ENCODE assay signal across 31 mouse cellular contexts in the genomic region with DNA sequence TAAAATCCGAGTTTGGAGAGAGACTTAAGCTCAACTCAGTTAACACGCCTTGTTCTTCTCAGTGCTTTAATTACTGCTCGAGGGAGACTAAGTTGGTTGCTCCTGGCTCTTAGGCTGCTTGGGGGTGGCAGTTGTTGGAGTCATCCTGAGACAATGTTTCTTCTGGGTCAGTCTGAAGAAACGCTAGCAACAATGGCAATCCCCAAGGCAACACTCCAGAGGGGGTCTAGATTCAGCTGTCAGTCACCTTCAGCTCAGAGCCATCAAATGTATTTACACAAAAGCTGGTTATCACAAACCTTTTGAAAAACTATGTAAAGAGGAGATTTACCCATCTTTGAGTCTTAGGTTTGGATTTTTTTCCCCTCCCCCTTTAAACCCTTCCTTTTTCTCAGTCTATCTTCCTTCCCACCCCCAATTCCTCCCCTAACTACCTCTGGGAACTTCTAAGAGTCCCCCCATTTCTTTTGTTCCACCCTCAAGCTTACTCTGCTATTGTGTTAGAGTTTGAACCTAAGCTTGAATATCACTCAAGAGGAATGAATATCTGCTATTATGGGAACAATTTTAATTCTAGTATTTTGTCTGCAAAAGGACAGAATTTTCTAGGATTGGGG.
DNase-seq lines count a peak whose midpoint lies in the region; ATAC-seq lines count a peak whose summit lies in the region.
"Had no signal": no experiment of that assay in that cellular context is flagged by ENCODE, and none has a peak within 500 bp of the region (broad histone marks: within the 10 kb centered on the region; RNA-seq: fewer than 3 reads in every experiment).

No protein-coding gene starts in this region.

- peaks cover 27% of the 10 kb centered on the region for H3K4me1 ChIP-seq in forebrain, embryonic 10.5 days
- H3K4me1 ChIP-seq in forebrain, embryonic 15.5 days = no peaks in the 10 kb centered on the region
- peaks cover 12% of the 10 kb centered on the region; the same call in 1 of the 2 replicates for H3K4me1 ChIP-seq in midbrain, embryonic 12.5 days
- no peaks in the 10 kb centered on the region for H3K4me1 ChIP-seq in midbrain, embryonic 16.5 days (ENCODE audit: control insufficient read depth, insufficient read depth, low read length)
- H3K4me1 ChIP-seq: heart, embryonic 12.5 days; hindbrain, embryonic 12.5 days; limb, embryonic 10.5 days; liver, embryonic 15.5 days; lung, embryonic 15.5 days; megakaryocyte, embryonic 14.5 days; neural tube, embryonic 13.5 days had no signal

- H3K27me3 ChIP-seq in forebrain, embryonic 10.5 days (ENCODE audit: poor library complexity, severe bottlenecking) = no peaks in the 10 kb centered on the region
- no peaks in the 10 kb centered on the region for H3K27me3 ChIP-seq in forebrain, embryonic 15.5 days
- no peaks in the 10 kb centered on the region for H3K27me3 ChIP-seq in midbrain, embryonic 12.5 days
- H3K27me3 ChIP-seq in midbrain, embryonic 16.5 days (ENCODE audit: control insufficient read depth, insufficient read depth, low read depth, low read length) = no peaks in the 10 kb centered on the region
- H3K27me3 ChIP-seq: embryonic facial prominence, embryonic 12.5 days; heart, embryonic 12.5 days; hindbrain, embryonic 12.5 days; liver, embryonic 15.5 days; lung, embryonic 15.5 days; megakaryocyte, embryonic 14.5 days; neural tube, embryonic 13.5 days had no signal

- H3K4me2 ChIP-seq in forebrain, embryonic 15.5 days (replicated peaks) = no peak overlapping the region
- H3K4me2 ChIP-seq in midbrain, embryonic 12.5 days (replicated peaks) = no peak overlapping the region
- no peak overlapping the region for H3K4me2 ChIP-seq in midbrain, embryonic 16.5 days (ENCODE audit: low read length)
- H3K4me2 ChIP-seq: embryonic facial prominence, embryonic 12.5 days; heart, embryonic 12.5 days; hindbrain, embryonic 12.5 days; liver, embryonic 15.5 days; lung, embryonic 15.5 days; neural tube, embryonic 13.5 days had no signal

- no peak for DNase-seq in forebrain, embryonic 10.5 days (ENCODE audit: extremely low spot score, low spot score)
- peak; percentile 37 for DNase-seq in embryo, embryonic 11 days
- DNase-seq in retina, postnatal 1 day = peak; percentile 38
- DNase-seq in frontal cortex, postnatal 14 days (ENCODE audit: low spot score in 2 of 2) = no peak
- DNase-seq in adrenal gland, postnatal 4 days (ENCODE audit: low spot score in 2 of 2) = no peak
- DNase-seq: adrenal gland, adult 8-10 months; cerebellum, adult 2 months; cerebellum, postnatal 25 days; gastrocnemius, postnatal 14 days; heart, adult 11 months; layer of hippocampus, adult 9-11 months; liver; right cerebral cortex, adult 18-20 months; right cerebral cortex, postnatal 4 days; thymus, adult 2 months had no signal

- no peak for ATAC-seq in forebrain, embryonic 15.5 days (replicated peaks)
- peak; percentile 83 for ATAC-seq in midbrain, embryonic 12.5 days (ENCODE audit: low FRiP score, low read depth)
- ATAC-seq in midbrain, embryonic 16.5 days = no peak
- ATAC-seq: forebrain, embryonic 14.5 days; inflammation-experienced regulatory T-cells, adult 6 months had no signal

- H3K9ac ChIP-seq in forebrain, embryonic 15.5 days (replicated peaks) = no peak overlapping the region
- H3K9ac ChIP-seq in midbrain, embryonic 12.5 days (replicated peaks) = no peak overlapping the region
- H3K9ac ChIP-seq in midbrain, embryonic 16.5 days (ENCODE audit: low read depth, low read length) = no peak overlapping the region
- H3K9ac ChIP-seq: embryonic facial prominence, embryonic 12.5 days; heart, embryonic 12.5 days; hindbrain, embryonic 12.5 days; liver, embryonic 15.5 days; lung, embryonic 15.5 days; neural tube, embryonic 13.5 days had no signal

- no peak overlapping the region for H3K4me3 ChIP-seq in forebrain, embryonic 10.5 days
- no peak overlapping the region for H3K4me3 ChIP-seq in forebrain, embryonic 15.5 days
- no peak overlapping the region for H3K4me3 ChIP-seq in midbrain, embryonic 12.5 days
- H3K4me3 ChIP-seq in midbrain, embryonic 16.5 days (ENCODE audit: low read depth, low read length) = no peak overlapping the region
- H3K4me3 ChIP-seq: embryonic facial prominence, embryonic 12.5 days; erythroblast, embryonic 14.5 days; heart, embryonic 12.5 days; hindbrain, embryonic 12.5 days; left cerebral cortex, adult 2 months; limb, embryonic 10.5 days; liver, embryonic 15.5 days; lung, embryonic 15.5 days; megakaryocyte, embryonic 14.5 days; neural tube, embryonic 13.5 days had no signal

- no peaks in the 10 kb centered on the region for H3K9me3 ChIP-seq in forebrain, embryonic 10.5 days
- H3K9me3 ChIP-seq in forebrain, embryonic 15.5 days = no peaks in the 10 kb centered on the region
- no peaks in the 10 kb centered on the region for H3K9me3 ChIP-seq in midbrain, embryonic 12.5 days
- no peaks in the 10 kb centered on the region for H3K9me3 ChIP-seq in midbrain, embryonic 16.5 days (replicated peaks; ENCODE audit: control insufficient read depth, low read length, poor library complexity, severe bottlenecking)
- H3K9me3 ChIP-seq: embryonic facial prominence, embryonic 12.5 days; heart, embryonic 12.5 days; hindbrain, embryonic 12.5 days; limb, embryonic 10.5 days; liver, embryonic 15.5 days; lung, embryonic 15.5 days; megakaryocyte, embryonic 14.5 days; neural tube, embryonic 13.5 days had no signal

- 0 out of 2 replicates have a peak overlapping the region, but pooled peaks have one; percentile 40 for H3K27ac ChIP-seq in forebrain, embryonic 10.5 days
- H3K27ac ChIP-seq in forebrain, embryonic 15.5 days (replicated peaks) = no peak overlapping the region
- no peak overlapping the region for H3K27ac ChIP-seq in midbrain, embryonic 12.5 days (replicated peaks)
- H3K27ac ChIP-seq in midbrain, embryonic 16.5 days (ENCODE audit: low read length) = no peak overlapping the region
- H3K27ac ChIP-seq: embryonic facial prominence, embryonic 12.5 days; hindbrain, embryonic 12.5 days; kidney, postnatal 0 days; left cerebral cortex, adult 2 months; limb, embryonic 10.5 days; liver, embryonic 15.5 days; lung, embryonic 15.5 days; neural tube, embryonic 13.5 days had no signal

- WGBS in forebrain, embryonic 10.5 days = 2% methylated on average over 4 of the region's 4 CpGs
- WGBS in forebrain, embryonic 15.5 days = 8% methylated on average over 4 of the region's 4 CpGs
- WGBS in midbrain, embryonic 12.5 days = 6% methylated on average over 4 of the region's 4 CpGs
- WGBS in midbrain, embryonic 16.5 days = 11% methylated on average over 4 of the region's 4 CpGs

- no peaks in the 10 kb centered on the region for H3K36me3 ChIP-seq in forebrain, embryonic 10.5 days (replicated peaks)
- H3K36me3 ChIP-seq in forebrain, embryonic 15.5 days = no peaks in the 10 kb centered on the region
- no peaks in the 10 kb centered on the region for H3K36me3 ChIP-seq in midbrain, embryonic 12.5 days
- H3K36me3 ChIP-seq in midbrain, embryonic 16.5 days (ENCODE audit: control insufficient read depth, insufficient read depth, low read length) = no peaks in the 10 kb centered on the region
- H3K36me3 ChIP-seq: embryonic facial prominence, embryonic 12.5 days; heart, embryonic 12.5 days; hindbrain, embryonic 12.5 days; limb, embryonic 10.5 days; liver, embryonic 15.5 days; lung, embryonic 15.5 days; neural tube, embryonic 13.5 days had no signal

Comparison
In these comparisons a context has a peak if more than half of its experiments do, and no peak if none do; other contexts are left out.
1. DNase-seq: peak in embryo, embryonic 11 days (single experiment) and retina, postnatal 1 day (single experiment); none in forebrain, embryonic 10.5 days (single experiment), frontal cortex, postnatal 14 days (0 of 2) and adrenal gland, postnatal 4 days (0 of 2).